Mouse (Mus musculus) bone marrow macrophage, adult 2 months (primary cell): ENCODE measurements around the gene Kif3c. TPM values are rescaled to one million over a fixed set of nuclear protein-coding genes. Genes with fewer than 3 reads are reported as not detected.

Source experiments
- H3K27ac ChIP-seq: 2 replicates; pipeline ENCODE4 v1.5.1; 2012; ENCODE audit warnings: low read depth, low read length; ENCODE audit not compliant: insufficient read depth
- H3K4me1 ChIP-seq: 2 replicates; pipeline ENCODE4 v1.6.1; 2012; ENCODE audit warnings: low read length; ENCODE audit not compliant: control insufficient read depth, insufficient read depth
- H3K4me3 ChIP-seq: 2 replicates; pipeline ENCODE4 v1.5.1; 2012; ENCODE audit warnings: mild to moderate bottlenecking, low read length, moderate library complexity; ENCODE audit not compliant: insufficient read depth
- CTCF ChIP-seq: IDR thresholded peaks from 2 replicates; pipeline ENCODE4 v1.5.1; 2012; ENCODE audit warnings: low read depth, mild to moderate bottlenecking, low read length, moderate library complexity
- POLR2A ChIP-seq: IDR thresholded peaks from 2 replicates; pipeline ENCODE4 v1.6.1; 2012; ENCODE audit warnings: mild to moderate bottlenecking, low read depth, low read length, borderline replicate concordance
- polyA plus RNA-seq: library from polyadenylated mRNA; stranded (reverse); fragments of >200 nt; gene quantifications from 2 replicates; pipeline ENCODE4 v1.2.4, GENCODE M21; 2012; ENCODE audit not compliant: missing spikeins, insufficient read depth, insufficient read length

The Kif3c gene
- polyA plus RNA-seq, 1 experiment, result 22.0 TPM

DNA sequence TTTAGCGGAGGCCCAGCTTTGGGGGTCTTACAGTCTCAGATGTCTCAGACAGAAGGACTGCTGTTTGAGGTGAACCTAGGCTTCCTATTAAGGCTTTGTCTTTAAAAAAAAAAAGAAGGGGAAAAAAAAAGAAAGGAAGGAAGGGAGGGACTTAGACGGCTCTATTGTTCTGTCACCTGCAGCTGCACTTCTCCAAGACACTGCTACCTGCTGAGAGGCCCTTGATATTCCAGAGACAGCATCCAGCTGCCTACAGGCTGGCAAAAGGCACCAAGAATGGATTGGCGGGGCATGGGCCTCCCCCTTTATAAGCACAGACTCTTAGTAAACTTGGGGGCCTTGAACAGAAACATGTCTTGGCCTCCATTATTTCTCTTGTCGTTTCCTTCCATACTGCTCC is 50.0 kb downstream of the Kif3c start:
- Histone ChIP-seq H3K27ac (no peak overlapping the region), H3K4me1 (peaks cover 26% of the 10 kb centered on the region), H3K4me3 (no peak overlapping the region)
- TF ChIP-seq POLR2A (no peak), CTCF (no peak)

DNA sequence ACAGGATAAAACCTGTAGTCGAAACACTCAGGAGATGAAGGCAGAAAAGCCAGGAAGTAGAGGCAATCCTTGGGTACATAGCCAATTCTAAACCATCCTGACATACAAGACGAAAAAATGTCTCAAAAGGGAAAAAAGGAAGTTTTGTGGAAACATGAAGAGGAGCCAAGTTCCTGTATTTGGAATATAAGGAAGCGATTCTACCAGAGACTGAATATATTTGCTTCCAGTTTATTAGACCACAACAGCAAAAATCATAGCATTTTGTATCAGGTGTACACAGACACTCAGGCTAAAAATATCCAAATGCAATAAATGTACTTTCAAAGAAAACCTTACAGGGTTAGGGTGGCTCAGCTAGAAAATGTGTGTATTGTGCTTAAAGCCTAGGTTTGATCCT is 53.8 kb downstream of the Kif3c start:
- TF ChIP-seq CTCF (no peak), POLR2A (no peak)
- peak overlapping the region; percentile 98 for H3K27ac ChIP-seq
- H3K4me1 ChIP-seq, result peaks cover 49% of the 10 kb centered on the region
- H3K4me3 ChIP-seq, result no peak overlapping the region

- peaks cover 58% of the 10 kb centered on the region for H3K4me1 ChIP-seq
- TF ChIP-seq CTCF, result no peak
- no peak for TF ChIP-seq POLR2A
- H3K27ac ChIP-seq, result peak overlapping the region; percentile 98
- no peak overlapping the region for H3K4me3 ChIP-seq
Measured at GRCm38 (mm10) chr12:3420519-3420918, 55.6 kb downstream of the Kif3c start.

GRCm38 (mm10) chr12:3422786-3423185 is 57.9 kb downstream of the Kif3c start:
- Histone ChIP-seq H3K4me3 (no peak overlapping the region), H3K27ac (peak overlapping the region; percentile 93), H3K4me1 (peaks cover 54% of the 10 kb centered on the region)
- TF ChIP-seq CTCF (no peak), POLR2A (no peak)

GRCm38 (mm10) chr12:3424179-3424578 is 59.2 kb downstream of the Kif3c start:
- Histone ChIP-seq H3K27ac (peak overlapping the region; percentile 93), H3K4me1 (peaks cover 45% of the 10 kb centered on the region), H3K4me3 (peak overlapping the region; percentile 0; the same call in 1 of the 2 replicates)
- TF ChIP-seq POLR2A, result no peak
- no peak for TF ChIP-seq CTCF

GRCm38 (mm10) chr12:3425375-3426341 is 60.7 kb downstream of the Kif3c start:
- TF ChIP-seq POLR2A (no peak), CTCF (no peak)
- Histone ChIP-seq H3K4me1 (peaks cover 40% of the 10 kb centered on the region), H3K4me3 (peak overlapping the region; percentile 66), H3K27ac (peak overlapping the region; percentile 93)

- Histone ChIP-seq H3K4me1 (peaks cover 36% of the 10 kb centered on the region), H3K27ac (peak within 1 kb of the TSS; percentile 93), H3K4me3 (peak within 1 kb of the TSS; percentile 91)
- no peak for TF ChIP-seq POLR2A
- no peak for TF ChIP-seq CTCF
Measured at GRCm38 (mm10) chr12:3426530-3427034, 61.6 kb downstream of the Kif3c start, which contains the start of gene Asxl2. Gene Asxl2 (plus strand): TSS chr12:3426857.

DNA sequence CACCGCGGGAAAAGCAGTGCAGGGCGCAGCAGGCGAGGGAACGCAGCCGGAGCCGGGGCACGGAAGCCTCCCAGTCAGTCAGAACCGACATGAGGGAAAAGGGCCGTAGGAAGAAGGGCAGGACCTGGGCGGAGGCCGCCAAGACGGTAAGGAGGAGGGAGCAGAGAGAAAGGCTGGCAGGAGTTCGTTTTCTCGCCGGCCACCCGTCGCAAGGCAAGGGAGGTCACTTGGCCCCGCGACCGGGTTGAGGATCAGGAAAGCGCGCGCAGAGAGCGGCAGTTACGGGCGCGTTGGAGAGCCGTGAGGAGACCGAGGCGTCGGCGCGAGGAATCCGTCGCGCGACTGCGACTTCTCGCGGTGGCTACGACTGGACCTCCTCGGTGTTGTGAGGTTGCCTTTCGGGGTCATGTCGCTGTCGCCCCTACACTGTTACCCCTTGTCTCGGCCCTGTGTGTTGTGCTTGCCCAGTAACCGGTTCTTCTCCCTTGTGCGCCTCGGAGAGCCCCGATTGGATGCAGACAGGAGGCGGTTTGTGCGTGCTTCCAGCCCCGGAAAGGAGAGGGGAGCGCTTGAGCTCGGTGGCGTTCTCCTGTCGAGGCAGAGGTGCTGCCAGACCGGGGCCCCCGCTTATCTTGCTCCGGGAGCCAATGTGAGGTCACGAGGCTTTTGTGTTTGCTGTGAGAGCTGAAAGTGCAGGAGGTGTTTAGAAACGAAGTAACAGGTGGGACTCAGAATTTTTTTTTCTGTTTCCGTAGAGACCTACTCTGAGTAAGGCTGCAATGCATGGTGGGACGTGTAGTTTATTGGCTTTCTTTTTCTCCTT is 62.3 kb downstream of the Kif3c start:
- H3K27ac ChIP-seq, result peak overlapping the region; percentile 93
- H3K4me3 ChIP-seq, result peak overlapping the region; percentile 91
- peaks cover 35% of the 10 kb centered on the region for H3K4me1 ChIP-seq
- TF ChIP-seq POLR2A (no peak), CTCF (0 out of 2 replicates have a peak, but pooled peaks have one; percentile 8)

GRCm38 (mm10) chr12:3427891-3428775 is 63.2 kb downstream of the Kif3c start:
- Histone ChIP-seq H3K4me3 (peak overlapping the region; percentile 91), H3K4me1 (peaks cover 28% of the 10 kb centered on the region), H3K27ac (no peak overlapping the region; the same call in 1 of the 2 replicates)
- TF ChIP-seq CTCF, result no peak
- TF ChIP-seq POLR2A, result no peak
